19 mouse cellular contexts compared by ENCODE assay signal in the genomic region with DNA sequence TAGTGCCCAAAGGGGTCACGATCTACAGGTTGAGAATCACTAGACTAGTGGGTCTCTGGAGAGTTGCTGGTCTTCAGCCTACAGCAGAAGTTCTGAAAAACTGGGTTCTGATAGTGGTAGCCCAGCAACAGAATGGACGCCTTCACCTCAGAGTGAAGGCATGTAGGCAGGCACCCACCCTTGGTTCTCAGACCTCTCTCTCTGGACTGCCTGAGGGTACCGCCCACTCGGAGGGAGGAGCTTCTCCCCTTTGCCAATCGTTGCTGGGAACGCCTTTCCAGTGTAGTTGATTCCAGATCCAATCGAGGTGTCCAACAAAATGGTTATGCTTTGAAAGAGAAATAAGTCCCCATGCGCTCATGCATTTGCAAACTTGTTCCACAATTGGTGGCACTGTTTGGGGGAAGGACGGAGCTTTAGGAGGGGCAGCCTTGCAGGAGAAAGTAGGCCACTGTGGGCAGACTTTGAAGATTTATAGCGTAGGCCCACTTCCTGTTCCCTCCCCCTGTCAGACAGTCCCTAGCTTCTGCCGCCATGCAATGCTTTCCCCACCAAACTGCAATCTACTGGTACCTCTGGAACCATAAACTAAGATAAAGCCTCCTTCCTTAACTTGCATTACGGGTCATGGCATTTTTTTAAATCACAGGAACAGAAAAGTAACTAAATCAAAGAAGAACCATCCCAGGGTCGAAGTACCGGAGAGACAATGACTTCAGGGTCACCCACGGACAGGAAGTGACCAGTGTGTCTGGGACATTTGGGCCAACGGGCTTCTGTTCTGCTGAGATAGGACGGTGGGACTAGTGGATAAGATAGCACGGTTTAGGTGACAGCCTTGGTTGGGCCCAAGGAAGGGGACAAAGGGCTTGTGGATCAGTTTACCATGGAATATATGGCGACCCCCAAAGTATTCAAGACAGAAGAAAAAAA.
DNase-seq lines count a peak whose midpoint lies in the region; ATAC-seq and TF ChIP-seq lines count a peak whose summit lies in the region.
"Had no signal": no experiment of that assay in that cellular context is flagged by ENCODE, and none has a peak within 500 bp of the region (broad histone marks: within the 10 kb centered on the region; RNA-seq: fewer than 3 reads in every experiment).

No protein-coding gene starts in this region.

- no peak for TF ChIP-seq EP300 in liver, embryonic 14.5 days (IDR thresholded peaks at IDR 0.05; ENCODE audit: low read depth)

- TF ChIP-seq CTCF in thymus, adult 2 months (IDR thresholded peaks at IDR 0.05; ENCODE audit: borderline replicate concordance, control insufficient read depth, extremely low read depth, insufficient read depth, low read length, poor library complexity): no peak
- TF ChIP-seq CTCF in liver, embryonic 14.5 days (IDR thresholded peaks at IDR 0.05; ENCODE audit: low read depth): no peak

- intact Hi-C loops in left cerebral cortex, postnatal 36 days (cut with DNase I): no loop called here

- no peak overlapping the region for H3K4me3 ChIP-seq in thymus, adult 2 months (ENCODE audit: control insufficient read depth, insufficient read depth, low read length)
- H3K4me3 ChIP-seq in liver, embryonic 14.5 days (ENCODE audit: insufficient read depth in 1 of 2, low read depth in 2 of 2, low read length in 2 of 2): no peak overlapping the region
- H3K4me3 ChIP-seq: embryonic facial prominence, embryonic 12.5 days; heart, adult 2 months; hindbrain, embryonic 13.5 days; limb, embryonic 10.5 days had no signal

- TF ChIP-seq POLR2A in thymus, adult 2 months (IDR thresholded peaks at IDR 0.05; ENCODE audit: control insufficient read depth, extremely low read depth, insufficient read depth, low read length, poor library complexity): no peak

- H3K27ac ChIP-seq in thymus, adult 2 months (ENCODE audit: control insufficient read depth, insufficient read depth, low read length): no peak overlapping the region
- no peak overlapping the region for H3K27ac ChIP-seq in liver, embryonic 14.5 days
- H3K27ac ChIP-seq: embryonic facial prominence, embryonic 12.5 days; heart, adult 2 months; hindbrain, embryonic 13.5 days; limb, embryonic 10.5 days had no signal

- no peaks in the 10 kb centered on the region for H3K9me3 ChIP-seq in liver, embryonic 14.5 days (ENCODE audit: control insufficient read depth, low read length)
- H3K9me3 ChIP-seq: embryonic facial prominence, embryonic 12.5 days; G1E; hindbrain, embryonic 13.5 days; limb, embryonic 10.5 days had no signal

- H3K4me2 ChIP-seq in liver, embryonic 14.5 days (ENCODE audit: low read depth): 0 out of 2 replicates have a peak overlapping the region, but pooled peaks have one; percentile 1
- H3K4me2 ChIP-seq: embryonic facial prominence, embryonic 12.5 days; hindbrain, embryonic 13.5 days; lung, embryonic 14.5 days had no signal

- H3K9ac ChIP-seq in liver, embryonic 14.5 days (replicated peaks): no peak overlapping the region
- H3K9ac ChIP-seq: embryonic facial prominence, embryonic 12.5 days; hindbrain, embryonic 13.5 days; lung, embryonic 14.5 days had no signal

- WGBS in thymus, adult 2 months: 56% methylated on average over 19 of the region's 19 CpGs
- WGBS in liver, embryonic 14.5 days (ENCODE audit: insufficient replicate concordance): 26% methylated on average over 19 of the region's 19 CpGs

- no peaks in the 10 kb centered on the region for H3K36me3 ChIP-seq in thymus, adult 2 months (ENCODE audit: control insufficient read depth, insufficient read depth, low read length)
- no peaks in the 10 kb centered on the region for H3K36me3 ChIP-seq in liver, embryonic 14.5 days (replicated peaks; ENCODE audit: control insufficient read depth, insufficient read depth, low read depth)
- H3K36me3 ChIP-seq: embryonic facial prominence, embryonic 12.5 days; G1E; hindbrain, embryonic 13.5 days; limb, embryonic 10.5 days had no signal

- peak; percentile 66 for ATAC-seq in granulocyte monocyte progenitor cell, adult 5-6 weeks (replicated peaks; ENCODE audit: poor library complexity, severe bottlenecking)
- no peak for ATAC-seq in liver, embryonic 14.5 days (ENCODE audit: insufficient read depth)
- ATAC-seq: intestine, postnatal 0 days had no signal

- peak; percentile 31 for DNase-seq in thymus, postnatal 25 days
- DNase-seq in thymus, adult 2 months: no peak
- peak in 1 of 3 experiments; percentile 14 for DNase-seq in liver, embryonic 14.5 days (ENCODE audit: low read depth in 3 of 3, low spot score in 3 of 3)
- no peak for DNase-seq in left cerebral cortex, postnatal 36 days (ENCODE audit: low spot score in 2 of 2)
- no peak for DNase-seq in layer of hippocampus, postnatal 36 days
- DNase-seq in cerebellum, adult 18-20 months: no peak
- DNase-seq: adrenal gland, adult 2 months; cerebellum, adult 11-12 months; gastrocnemius, postnatal 10 days; heart, adult 2 months; lung, embryonic 14.5 days; lung, postnatal 4 days; spleen, adult 18-20 months had no signal

- H3K4me1 ChIP-seq in thymus, adult 2 months (replicated peaks; ENCODE audit: control insufficient read depth, insufficient read depth, low read length): peaks cover 27% of the 10 kb centered on the region
- H3K4me1 ChIP-seq in liver, embryonic 14.5 days (replicated peaks; ENCODE audit: control insufficient read depth in 2 of 2, insufficient read depth in 2 of 2, low read length in 1 of 2): peaks cover 0 to 32% of the 10 kb centered on the region in 2 experiments; a peak in 2 of 4 replicates

- H3K27me3 ChIP-seq in thymus, adult 2 months (ENCODE audit: control insufficient read depth, insufficient read depth, low read length): no peaks in the 10 kb centered on the region
- H3K27me3 ChIP-seq in liver, embryonic 14.5 days (ENCODE audit: control insufficient read depth, insufficient read depth, low read length): no peaks in the 10 kb centered on the region
- H3K27me3 ChIP-seq: embryonic facial prominence, embryonic 12.5 days had no signal
